Mouse (Mus musculus) lung, embryonic 14.5 days (tissue): ENCODE measurements around the gene Wasf2. TPM values are rescaled to one million over a fixed set of nuclear protein-coding genes. Genes with fewer than 3 reads are reported as not detected.

Experiments used
- ATAC-seq: fragments of 200-750 bp; cut with Nextera tagmentation; 2 replicates; pipeline ENCODE4 v1.8.0; 2017; ENCODE audit warnings: mild to moderate bottlenecking, moderate TSS enrichment, moderate library complexity; ENCODE audit not compliant: insufficient read depth
- DNase-seq: peaks from one replicate; pipeline ENCODE4 v3.0.0-alpha.2; 2015
- H3K27ac ChIP-seq: fragments of 300-500 bp; sonication (generic); 2 replicates; pipeline ENCODE4 v1.5.1; 2014; ENCODE audit warnings: low read depth, mild to moderate bottlenecking, moderate library complexity
- H3K27me3 ChIP-seq: fragments of 300-500 bp; sonication (generic); 2 replicates; pipeline ENCODE4 v1.6.1; 2014; ENCODE audit warnings: low read length, control low read depth; ENCODE audit not compliant: insufficient read depth
- H3K36me3 ChIP-seq: fragments of 300-500 bp; sonication (generic); 2 replicates; pipeline ENCODE4 v1.6.1; 2014; ENCODE audit warnings: control low read depth; ENCODE audit not compliant: insufficient read depth
- H3K4me1 ChIP-seq: fragments of 300-500 bp; sonication (generic); 2 replicates; pipeline ENCODE4 v1.6.1; 2014; ENCODE audit warnings: antibody characterized with exemption, control low read depth; ENCODE audit not compliant: insufficient read depth
- H3K4me2 ChIP-seq: fragments of 300-500 bp; sonication (generic); 2 replicates; pipeline ENCODE4 v1.6.1; 2014; ENCODE audit warnings: mild to moderate bottlenecking
- H3K4me3 ChIP-seq: fragments of 300-500 bp; sonication (generic); 2 replicates; pipeline ENCODE4 v1.5.1; 2014; ENCODE audit warnings: low read depth, low read length
- H3K9ac ChIP-seq: fragments of 300-500 bp; sonication (generic); 2 replicates; pipeline ENCODE4 v1.6.1; 2014
- H3K9me3 ChIP-seq: fragments of 300-500 bp; sonication (generic); 2 replicates; pipeline ENCODE4 v1.6.1; 2016; ENCODE audit warnings: low read depth, low read length, control low read depth
- CTCF ChIP-seq: IDR thresholded peaks from 2 replicates; pipeline ENCODE4 v1.5.1; 2016; ENCODE audit warnings: antibody characterized with exemption, low read depth
- WGBS: fragments of 180-500 bp; shearing (Covaris S2); extraction: QIAGEN DNeasy Blood & Tissue Kit; methylation state at CpG from one replicate; pipeline ENCODE4 v1.1.7; 2014; 5-methylcytosine and 5-hydroxymethylcytosine counted together
- polyA plus RNA-seq: library from polyadenylated mRNA; unstranded; fragments of >200 nt; fragmentation: Nextera tagmentation; extraction: Ambion mirVana; gene quantifications from 2 replicates; pipeline ENCODE4 v1.2.1, GENCODE M21; 2014

Wasf2 gene
- polyA plus RNA-seq, 1 experiment from 2014 or later = 101 TPM

DNA sequence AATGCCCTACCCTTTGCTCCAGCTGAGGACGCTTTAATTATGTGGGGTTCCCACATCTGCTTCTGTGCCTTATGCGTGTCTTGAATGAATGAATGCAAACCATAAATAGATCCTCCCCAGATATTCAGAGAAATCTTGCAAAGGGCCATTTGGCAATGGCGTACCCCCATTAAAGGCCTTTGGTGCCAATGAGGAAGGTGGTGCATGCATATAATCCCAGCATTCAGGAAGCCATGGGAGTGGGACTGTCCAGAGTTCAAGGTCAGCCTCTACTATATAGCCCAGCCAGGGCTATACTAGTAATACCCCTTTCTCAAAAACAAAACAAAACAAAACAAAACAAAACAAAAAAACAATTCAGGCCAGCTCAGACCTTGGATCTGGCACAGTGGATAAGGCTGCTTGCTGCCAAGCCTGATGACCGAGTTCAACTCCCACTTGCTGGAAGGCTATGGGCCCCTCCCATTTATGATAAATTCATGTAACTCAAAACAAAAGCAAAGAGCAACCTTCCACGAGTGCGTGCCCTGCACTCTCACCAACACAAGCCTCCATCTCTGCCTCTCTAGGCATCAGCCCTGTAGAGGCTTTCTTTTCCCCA, 11.4 kb upstream of the Wasf2 start:
- Histone ChIP-seq H3K27me3 (no peaks in the 10 kb centered on the region), H3K36me3 (no peaks in the 10 kb centered on the region), H3K9ac (no peak overlapping the region), H3K27ac (peak overlapping the region; percentile 51; the same call in 1 of the 2 replicates), H3K4me1 (peaks cover 17% of the 10 kb centered on the region), H3K4me3 (no peak overlapping the region), H3K4me2 (no peak overlapping the region), H3K9me3 (no peaks in the 10 kb centered on the region; the same call in 1 of the 2 replicates)
- ATAC-seq (no peak), DNase-seq (no peak)
- WGBS = 69% methylated on average over 6 of the region's 6 CpGs
- TF ChIP-seq CTCF = no peak

GRCm38 (mm10) chr4:133119579-133119978, 10.7 kb upstream of the Wasf2 start:
- H3K36me3 ChIP-seq = no peaks in the 10 kb centered on the region
- ATAC-seq (no peak), DNase-seq (no peak)
- no peak overlapping the region for H3K4me2 ChIP-seq
- peaks cover 6% of the 10 kb centered on the region; the same call in 1 of the 2 replicates for H3K9me3 ChIP-seq
- no peaks in the 10 kb centered on the region for H3K27me3 ChIP-seq
- no peak overlapping the region for H3K9ac ChIP-seq
- H3K27ac ChIP-seq = no peak overlapping the region
- TF ChIP-seq CTCF = no peak
- peaks cover 17% of the 10 kb centered on the region for H3K4me1 ChIP-seq
- WGBS = 84% methylated on average over 6 of the region's 6 CpGs
- no peak overlapping the region for H3K4me3 ChIP-seq

- H3K4me2 ChIP-seq = no peak overlapping the region
- H3K4me1 ChIP-seq = peaks cover 17% of the 10 kb centered on the region
- 18% methylated on average over 11 of the region's 11 CpGs for WGBS
- peaks cover 6% of the 10 kb centered on the region; the same call in 1 of the 2 replicates for H3K9me3 ChIP-seq
- no peak overlapping the region for H3K9ac ChIP-seq
- peak; percentile 34 for DNase-seq
- H3K27me3 ChIP-seq = no peaks in the 10 kb centered on the region
- no peak for ATAC-seq
- no peak for TF ChIP-seq CTCF
- H3K4me3 ChIP-seq = no peak overlapping the region
- no peaks in the 10 kb centered on the region for H3K36me3 ChIP-seq
- no peak overlapping the region; the same call in 1 of the 2 replicates for H3K27ac ChIP-seq
Observed at GRCm38 (mm10) chr4:133120833-133121321, 9.4 kb upstream of the Wasf2 start.

GRCm38 (mm10) chr4:133121416-133121815, 8.9 kb upstream of the Wasf2 start:
- Histone ChIP-seq H3K4me2 (no peak overlapping the region), H3K36me3 (no peaks in the 10 kb centered on the region), H3K27ac (no peak overlapping the region), H3K4me1 (peaks cover 14% of the 10 kb centered on the region), H3K4me3 (no peak overlapping the region), H3K9ac (no peak overlapping the region), H3K9me3 (peaks cover 6% of the 10 kb centered on the region; the same call in 1 of the 2 replicates), H3K27me3 (no peaks in the 10 kb centered on the region)
- TF ChIP-seq CTCF = no peak
- DNase-seq (no peak), ATAC-seq (no peak)
- WGBS = 43% methylated on average over 1 of the region's 1 CpGs

DNA sequence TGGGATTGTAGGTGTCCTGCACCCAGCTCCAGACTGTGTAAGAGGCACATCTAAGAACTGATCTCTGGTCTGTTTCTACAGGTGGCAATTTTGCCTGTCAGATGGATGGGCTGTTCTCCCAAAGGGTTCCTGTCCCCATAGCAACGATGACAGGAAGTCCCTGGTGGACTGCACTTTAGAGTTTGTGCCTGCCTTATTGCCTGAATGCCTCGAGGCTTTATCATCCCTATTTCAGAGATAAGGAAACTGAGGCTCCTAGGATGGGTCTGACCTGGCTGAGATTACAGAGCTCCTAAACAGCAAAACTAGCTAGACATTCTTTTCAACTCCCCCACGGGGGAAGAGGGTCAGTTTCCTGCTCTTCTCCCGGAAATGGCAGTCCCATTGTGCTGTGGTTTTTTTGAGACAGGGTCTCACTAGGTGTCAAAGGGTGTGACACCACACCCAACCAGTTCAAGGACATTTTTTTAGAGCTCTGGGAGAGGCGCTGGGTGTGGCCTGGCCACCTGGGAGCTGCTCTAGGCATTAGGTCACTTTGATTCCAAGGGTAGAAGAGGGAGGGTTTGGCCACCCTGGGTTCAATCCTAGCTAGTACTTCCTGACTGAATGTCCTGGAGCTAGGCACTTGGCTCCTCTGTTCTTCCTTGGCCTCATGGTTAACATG, 8.2 kb upstream of the Wasf2 start:
- WGBS = 27% methylated on average over 5 of the region's 5 CpGs
- no peak overlapping the region for H3K27ac ChIP-seq
- H3K9ac ChIP-seq = no peak overlapping the region
- no peaks in the 10 kb centered on the region for H3K36me3 ChIP-seq
- H3K4me3 ChIP-seq = no peak overlapping the region
- TF ChIP-seq CTCF = no peak
- peaks cover 6% of the 10 kb centered on the region; the same call in 1 of the 2 replicates for H3K9me3 ChIP-seq
- ATAC-seq (no peak), DNase-seq (no peak)
- no peaks in the 10 kb centered on the region for H3K27me3 ChIP-seq
- H3K4me1 ChIP-seq = peaks cover 8% of the 10 kb centered on the region
- no peak overlapping the region for H3K4me2 ChIP-seq

GRCm38 (mm10) chr4:133127079-133127478, 3.2 kb upstream of the Wasf2 start:
- H3K9ac ChIP-seq = no peak overlapping the region
- no peak overlapping the region for H3K27ac ChIP-seq
- WGBS = 57% methylated on average over 3 of the region's 3 CpGs
- no peak overlapping the region for H3K4me3 ChIP-seq
- H3K36me3 ChIP-seq = no peaks in the 10 kb centered on the region
- H3K27me3 ChIP-seq = no peaks in the 10 kb centered on the region
- ATAC-seq (no peak), DNase-seq (no peak)
- TF ChIP-seq CTCF = no peak
- no peak overlapping the region for H3K4me2 ChIP-seq
- peaks cover 3% of the 10 kb centered on the region; the same call in 1 of the 2 replicates for H3K4me1 ChIP-seq
- peaks cover 6% of the 10 kb centered on the region; the same call in 1 of the 2 replicates for H3K9me3 ChIP-seq

DNA sequence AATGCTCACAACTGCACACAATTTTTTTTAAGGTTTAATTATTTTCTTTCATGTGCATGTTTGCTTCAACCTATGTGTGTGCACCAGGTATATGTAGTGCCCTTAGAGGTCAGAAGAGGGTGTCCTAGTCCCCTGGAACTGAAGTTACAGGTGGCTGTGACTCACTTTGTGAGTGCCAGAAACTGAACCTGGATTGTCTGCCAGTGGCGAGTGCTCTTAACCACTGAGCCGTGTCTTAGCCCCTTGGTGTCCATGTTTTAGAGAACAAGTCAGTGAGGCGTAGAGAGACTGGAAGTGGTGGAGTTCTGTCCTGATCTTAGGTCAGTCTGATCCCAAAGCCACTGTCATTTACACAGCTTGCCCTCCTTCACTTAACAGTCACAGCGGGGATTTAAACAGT, 2.4 kb upstream of the Wasf2 start:
- H3K27me3 ChIP-seq = no peaks in the 10 kb centered on the region
- H3K4me1 ChIP-seq = no peaks in the 10 kb centered on the region; the same call in 1 of the 2 replicates
- no peak for ATAC-seq
- 84% methylated on average over 4 of the region's 4 CpGs for WGBS
- H3K4me2 ChIP-seq = no peak overlapping the region
- no peak overlapping the region for H3K4me3 ChIP-seq
- no peak overlapping the region for H3K9ac ChIP-seq
- no peaks in the 10 kb centered on the region for H3K36me3 ChIP-seq
- H3K9me3 ChIP-seq = peaks cover 6% of the 10 kb centered on the region; the same call in 1 of the 2 replicates
- TF ChIP-seq CTCF = no peak
- DNase-seq = no peak
- H3K27ac ChIP-seq = no peak overlapping the region
